Mouse (Mus musculus) liver, embryonic 13.5 days (tissue): ENCODE data around the gene Dmtf1. TPM values are rescaled to one million over a fixed set of nuclear protein-coding genes. Genes with fewer than 3 reads are reported as not detected.

Experiments
- ATAC-seq: fragments of 200-750 bp; cut with Nextera tagmentation; 2 replicates; pipeline ENCODE4 v1.8.0; 2017; ENCODE audit warnings: low read depth, mild to moderate bottlenecking, moderate number of reproducible peaks, moderate library complexity
- DNase-seq: peaks from one replicate; pipeline ENCODE4 v3.0.0; 2022
- H3K27ac ChIP-seq: fragments of 300-500 bp; sonication (generic); 2 replicates; pipeline ENCODE4 v1.5.1; 2015; ENCODE audit warnings: moderate library complexity, mild to moderate bottlenecking, inconsistent platforms
- H3K27me3 ChIP-seq: fragments of 300-500 bp; sonication (generic); 2 replicates; pipeline ENCODE4 v1.6.1; 2015; ENCODE audit warnings: mild to moderate bottlenecking, inconsistent platforms
- H3K36me3 ChIP-seq: fragments of 300-500 bp; sonication (generic); 2 replicates; pipeline ENCODE4 v1.6.1; 2015; ENCODE audit warnings: mild to moderate bottlenecking, inconsistent platforms
- H3K4me1 ChIP-seq: fragments of 300-500 bp; sonication (generic); replicated peaks from 2 replicates; pipeline ENCODE4 v1.6.1; 2015; ENCODE audit warnings: inconsistent platforms
- H3K4me2 ChIP-seq: fragments of 300-500 bp; sonication (generic); 2 replicates; pipeline ENCODE4 v1.6.1; 2015; ENCODE audit warnings: inconsistent platforms, mild to moderate bottlenecking, moderate library complexity
- H3K4me3 ChIP-seq: fragments of 300-500 bp; sonication (generic); replicated peaks from 2 replicates; pipeline ENCODE4 v1.5.1; 2015; ENCODE audit warnings: mild to moderate bottlenecking, inconsistent platforms
- H3K9ac ChIP-seq: fragments of 300-500 bp; sonication (generic); 2 replicates; pipeline ENCODE4 v1.6.1; 2015; ENCODE audit warnings: mild to moderate bottlenecking, inconsistent platforms
- H3K9me3 ChIP-seq: fragments of 300-500 bp; sonication (generic); replicated peaks from 2 replicates; pipeline ENCODE4 v1.6.1; 2016; ENCODE audit warnings: inconsistent platforms
- WGBS: fragments of 180-500 bp; shearing (Covaris S2); methylation state at CpG from one replicate; pipeline ENCODE4 v1.1.7; 2015; ENCODE audit not compliant: insufficient replicate concordance; 5-methylcytosine and 5-hydroxymethylcytosine counted together
- polyA plus RNA-seq: library from polyadenylated mRNA; unstranded; fragments of >200 nt; fragmentation: Nextera tagmentation; extraction: Ambion mirVana; gene quantifications from 2 replicates; pipeline ENCODE4 v1.2.1, GENCODE M21; 2015

Gene Dmtf1
- polyA plus RNA-seq, 1 experiment from 2014 or later, result 11.4 TPM

DNA sequence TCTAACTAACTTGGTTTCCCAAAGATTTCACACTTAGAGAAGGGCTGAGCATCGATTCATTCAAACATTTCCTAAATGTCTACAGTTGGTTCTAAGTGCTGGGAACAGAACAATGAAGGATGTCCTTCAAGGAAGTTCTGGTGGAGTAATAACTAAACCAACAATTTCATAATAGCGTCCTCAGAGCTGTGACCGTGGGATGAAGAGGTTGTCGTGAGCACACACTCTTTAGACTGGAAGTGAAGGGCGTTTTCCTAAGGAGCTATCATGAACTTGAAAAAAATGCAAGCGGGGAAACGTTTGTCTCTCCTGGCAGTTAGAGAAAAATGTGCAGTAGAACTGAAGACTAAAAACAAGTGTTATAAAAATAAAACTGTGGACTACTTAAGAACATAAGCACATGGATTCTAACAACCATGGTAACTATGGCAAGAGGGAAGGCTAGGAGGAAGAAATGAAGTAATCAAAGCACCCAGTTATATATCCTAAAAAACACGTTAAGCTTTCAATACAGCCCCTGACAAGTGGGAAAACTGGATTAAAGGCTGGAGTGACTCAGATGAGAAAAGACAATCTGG is 12.2 kb downstream of the Dmtf1 start:
- Histone ChIP-seq H3K36me3 (peaks cover 36% of the 10 kb centered on the region), H3K9ac (no peak overlapping the region), H3K4me1 (no peaks in the 10 kb centered on the region), H3K27ac (no peak overlapping the region), H3K4me2 (no peak overlapping the region), H3K9me3 (no peaks in the 10 kb centered on the region), H3K27me3 (no peaks in the 10 kb centered on the region), H3K4me3 (no peak overlapping the region)
- DNase-seq, result no peak
- no peak for ATAC-seq
- WGBS, result 82% methylated on average over 8 of the region's 8 CpGs

DNA sequence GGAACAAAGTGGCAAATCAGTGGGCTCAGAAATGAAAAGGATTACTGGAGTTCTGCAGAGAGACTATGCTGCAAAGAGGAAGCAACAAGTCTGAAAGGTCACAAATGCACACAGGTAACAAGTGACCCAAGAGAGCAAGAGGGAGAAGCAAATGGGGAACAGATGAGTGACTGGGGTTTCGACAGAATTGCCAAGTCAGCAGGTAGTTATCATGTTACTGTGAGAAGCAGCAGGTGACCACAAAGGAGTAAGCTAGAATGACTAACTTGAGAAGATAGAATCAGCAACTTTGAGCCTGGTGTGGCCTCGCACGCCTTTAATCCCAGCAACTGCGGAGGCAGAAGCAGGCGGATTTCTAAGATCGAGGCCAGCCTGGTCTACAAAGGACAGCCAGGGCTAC is 19.2 kb downstream of the Dmtf1 start:
- ATAC-seq, result no peak

DNA sequence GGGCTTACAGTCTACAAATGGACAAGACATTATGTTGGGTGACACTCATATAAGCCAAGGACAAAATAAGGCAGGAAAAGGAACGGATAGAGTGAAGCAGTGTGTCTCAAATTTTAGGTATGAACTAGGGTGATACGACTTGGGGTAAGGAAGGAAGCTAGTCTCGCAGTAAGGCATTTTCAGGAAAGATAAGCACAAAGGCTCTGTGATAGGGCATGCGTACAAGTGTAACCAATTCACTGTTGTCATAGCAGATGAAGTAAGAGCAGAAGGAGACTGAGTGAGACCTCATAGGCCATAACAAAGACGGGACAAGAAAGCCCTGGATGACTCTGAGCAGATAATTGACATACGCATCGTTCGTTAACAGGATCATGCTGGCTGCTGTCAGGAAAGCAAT is 20.9 kb downstream of the Dmtf1 start:
- WGBS, result 44% methylated on average over 8 of the region's 8 CpGs
- DNase-seq, result no peak
- H3K4me1 ChIP-seq, result no peaks in the 10 kb centered on the region
- no peak overlapping the region for H3K27ac ChIP-seq
- peak; percentile 54 for ATAC-seq
- H3K4me3 ChIP-seq, result no peak overlapping the region
- H3K4me2 ChIP-seq, result no peak overlapping the region
- H3K36me3 ChIP-seq, result peaks cover 46% of the 10 kb centered on the region
- no peaks in the 10 kb centered on the region for H3K9me3 ChIP-seq
- H3K9ac ChIP-seq, result no peak overlapping the region
- no peaks in the 10 kb centered on the region for H3K27me3 ChIP-seq

More for the DNA sequence above, 19.2 kb downstream of the Dmtf1 start:
- Histone ChIP-seq H3K4me3 (no peak overlapping the region), H3K27ac (no peak overlapping the region), H3K27me3 (no peaks in the 10 kb centered on the region), H3K9ac (no peak overlapping the region), H3K4me2 (no peak overlapping the region), H3K4me1 (no peaks in the 10 kb centered on the region), H3K36me3 (peaks cover 36% of the 10 kb centered on the region), H3K9me3 (no peaks in the 10 kb centered on the region)
- WGBS, result 66% methylated on average over 6 of the region's 6 CpGs
- no peak for DNase-seq

DNA sequence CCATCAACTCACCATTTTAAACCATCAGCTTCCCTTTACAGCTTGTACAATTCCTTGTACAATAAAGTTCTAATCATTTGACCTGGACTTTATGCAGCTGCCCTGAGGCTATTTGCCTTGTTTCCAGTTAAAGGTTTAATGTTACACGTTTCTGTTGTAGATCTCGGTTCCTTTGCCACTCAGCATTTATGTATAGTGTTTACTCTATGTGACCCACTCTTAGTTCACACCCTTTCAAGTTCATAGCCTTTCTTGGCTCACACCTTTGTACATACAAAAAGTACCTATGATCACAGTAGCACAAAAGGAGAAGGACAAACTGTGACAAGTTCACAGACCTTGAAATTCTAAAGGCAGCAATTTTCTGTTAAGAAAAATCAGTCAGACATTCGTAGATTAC is 26.0 kb downstream of the Dmtf1 start:
- Histone ChIP-seq H3K4me2 (no peak overlapping the region), H3K36me3 (peaks cover 44% of the 10 kb centered on the region), H3K9me3 (no peaks in the 10 kb centered on the region), H3K27me3 (no peaks in the 10 kb centered on the region), H3K4me3 (no peak overlapping the region), H3K4me1 (no peaks in the 10 kb centered on the region), H3K9ac (no peak overlapping the region), H3K27ac (no peak overlapping the region)
- WGBS, result 70% methylated on average over 3 of the region's 3 CpGs
- no peak for DNase-seq
- no peak for ATAC-seq

DNA sequence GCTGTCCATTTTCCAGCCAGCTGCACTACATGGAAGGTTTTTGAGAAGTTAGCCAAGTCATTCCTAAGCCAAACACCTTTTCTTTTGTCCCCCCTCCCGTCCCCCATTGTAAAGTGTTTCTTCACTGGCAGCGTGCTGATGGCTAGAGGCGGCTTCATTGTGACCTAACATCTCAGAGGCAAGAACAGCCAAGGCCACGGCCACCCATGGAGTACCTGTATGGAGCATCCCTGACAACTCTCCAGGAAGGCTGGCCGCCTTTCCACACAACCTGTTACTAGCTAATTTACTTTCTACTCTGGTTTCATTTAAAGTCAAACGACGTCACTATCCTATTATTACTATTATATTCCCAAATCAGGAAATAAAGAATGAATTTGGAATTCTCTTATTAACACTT is 29.8 kb downstream of the Dmtf1 start:
- Histone ChIP-seq H3K4me3 (no peak overlapping the region), H3K27me3 (no peaks in the 10 kb centered on the region), H3K27ac (no peak overlapping the region), H3K4me1 (no peaks in the 10 kb centered on the region), H3K36me3 (peaks cover 54% of the 10 kb centered on the region), H3K9me3 (no peaks in the 10 kb centered on the region), H3K9ac (no peak overlapping the region), H3K4me2 (no peak overlapping the region)
- DNase-seq (no peak), ATAC-seq (no peak)
- 88% methylated on average over 7 of the region's 7 CpGs for WGBS

DNA sequence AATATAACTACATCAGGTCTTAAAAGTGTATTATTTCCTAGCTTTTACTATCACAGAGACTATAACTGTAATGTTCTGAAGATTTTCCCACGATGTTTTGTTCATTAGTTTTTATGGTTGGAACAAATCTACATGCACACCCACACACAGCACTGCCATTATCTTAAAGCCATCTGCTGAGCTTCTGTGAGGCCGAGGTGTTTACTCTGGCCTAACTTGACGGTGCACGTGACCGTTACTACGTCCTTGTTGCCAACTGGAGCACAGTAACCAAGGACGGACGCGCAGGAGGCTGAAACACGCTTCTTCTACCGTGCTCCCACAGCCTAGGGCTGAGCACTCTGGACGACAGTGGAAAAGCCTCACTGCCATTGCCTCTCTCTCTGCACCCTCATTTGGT is 33.0 kb downstream of the Dmtf1 start:
- ATAC-seq (no peak), DNase-seq (no peak)
- WGBS, result 85% methylated on average over 12 of the region's 12 CpGs
- H3K9ac ChIP-seq, result no peak overlapping the region
- no peaks in the 10 kb centered on the region for H3K4me1 ChIP-seq
- no peak overlapping the region for H3K4me3 ChIP-seq
- no peak overlapping the region for H3K4me2 ChIP-seq
- no peaks in the 10 kb centered on the region for H3K9me3 ChIP-seq
- H3K36me3 ChIP-seq, result peaks cover 61% of the 10 kb centered on the region
- H3K27me3 ChIP-seq, result no peaks in the 10 kb centered on the region
- no peak overlapping the region for H3K27ac ChIP-seq

DNA sequence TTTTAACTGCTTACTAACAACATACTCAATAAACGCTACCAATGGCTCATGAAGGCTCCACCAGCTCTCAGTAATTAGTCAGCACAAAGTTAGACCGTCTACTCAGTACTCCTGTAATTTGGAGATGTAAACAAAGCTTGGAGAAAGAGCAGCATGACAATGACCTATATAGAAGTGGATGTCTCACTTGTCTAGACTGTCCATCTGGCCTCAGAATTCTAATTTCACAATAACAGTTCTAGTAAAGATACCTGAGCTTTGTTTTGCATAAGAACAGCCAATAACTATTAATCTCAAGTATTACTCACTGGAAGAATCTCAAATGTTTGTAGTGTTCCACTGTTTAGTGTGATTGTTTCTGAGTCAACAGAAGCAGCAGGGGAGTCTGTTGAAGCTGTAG is 37.4 kb downstream of the Dmtf1 start:
- H3K27ac ChIP-seq, result no peak overlapping the region
- WGBS, result 86% methylated on average over 2 of the region's 2 CpGs
- no peak overlapping the region for H3K4me3 ChIP-seq
- DNase-seq (no peak), ATAC-seq (no peak)
- no peak overlapping the region for H3K9ac ChIP-seq
- H3K36me3 ChIP-seq, result peaks cover 78% of the 10 kb centered on the region
- H3K4me1 ChIP-seq, result no peaks in the 10 kb centered on the region
- H3K9me3 ChIP-seq, result no peaks in the 10 kb centered on the region
- H3K27me3 ChIP-seq, result no peaks in the 10 kb centered on the region
- H3K4me2 ChIP-seq, result no peak overlapping the region

DNA sequence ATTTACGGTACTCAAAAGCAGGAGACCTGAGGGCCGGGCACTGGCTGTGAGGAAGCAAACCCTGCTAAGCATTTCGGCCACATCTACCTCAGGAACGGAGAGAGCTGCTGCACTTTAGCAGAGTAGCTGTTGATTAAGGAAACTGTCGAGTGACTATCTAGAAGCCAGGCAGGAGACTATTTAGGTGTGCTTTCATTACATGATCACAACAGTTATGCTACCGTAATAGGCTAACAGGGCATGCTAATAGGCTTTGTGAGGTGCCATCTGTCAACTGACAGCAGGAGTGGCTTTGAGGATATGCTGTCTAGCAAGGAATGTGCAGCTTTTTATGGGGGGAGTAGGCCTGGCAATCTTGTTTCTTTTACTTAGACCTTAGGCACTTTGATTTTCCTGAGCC is 47.4 kb downstream of the Dmtf1 start:
- no peak overlapping the region for H3K9ac ChIP-seq
- no peak overlapping the region for H3K27ac ChIP-seq
- DNase-seq (no peak), ATAC-seq (no peak)
- no peaks in the 10 kb centered on the region for H3K9me3 ChIP-seq
- H3K4me3 ChIP-seq, result no peak overlapping the region
- H3K27me3 ChIP-seq, result no peaks in the 10 kb centered on the region
- H3K36me3 ChIP-seq, result peaks cover 18% of the 10 kb centered on the region
- WGBS, result 45% methylated on average over 6 of the region's 6 CpGs
- H3K4me2 ChIP-seq, result no peak overlapping the region
- no peaks in the 10 kb centered on the region for H3K4me1 ChIP-seq

DNA sequence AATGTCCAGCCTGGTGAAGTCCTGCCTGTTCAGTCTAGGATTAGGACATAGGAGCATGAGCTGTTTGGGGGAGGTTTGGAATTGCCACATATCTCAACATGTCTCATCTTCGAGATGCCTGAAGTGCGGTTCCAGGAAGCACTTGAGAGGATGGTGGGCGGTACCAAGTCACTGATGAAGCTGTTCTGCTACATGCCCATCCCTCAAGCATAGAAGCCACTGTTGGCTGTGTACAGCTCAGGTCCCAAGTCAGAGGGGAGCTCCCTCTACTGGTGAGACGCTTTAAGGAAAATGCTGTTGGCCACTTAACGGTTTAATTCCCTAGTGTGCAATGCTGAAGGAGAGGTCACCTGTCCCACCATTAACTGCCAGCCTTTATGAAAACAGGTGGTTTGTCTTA is 49.8 kb downstream of the Dmtf1 start:
- ATAC-seq (peak; percentile 42; the same call in 1 of the 2 replicates), DNase-seq (peak; percentile 6)
- H3K27ac ChIP-seq, result no peak overlapping the region
- 11% methylated on average over 5 of the region's 5 CpGs for WGBS
- H3K27me3 ChIP-seq, result no peaks in the 10 kb centered on the region
- H3K4me2 ChIP-seq, result no peak overlapping the region
- peaks cover 4% of the 10 kb centered on the region; the same call in 1 of the 2 replicates for H3K36me3 ChIP-seq
- no peaks in the 10 kb centered on the region for H3K9me3 ChIP-seq
- H3K4me1 ChIP-seq, result peaks cover 5% of the 10 kb centered on the region; the same call in 1 of the 2 replicates
- H3K4me3 ChIP-seq, result no peak overlapping the region
- no peak overlapping the region for H3K9ac ChIP-seq

DNA sequence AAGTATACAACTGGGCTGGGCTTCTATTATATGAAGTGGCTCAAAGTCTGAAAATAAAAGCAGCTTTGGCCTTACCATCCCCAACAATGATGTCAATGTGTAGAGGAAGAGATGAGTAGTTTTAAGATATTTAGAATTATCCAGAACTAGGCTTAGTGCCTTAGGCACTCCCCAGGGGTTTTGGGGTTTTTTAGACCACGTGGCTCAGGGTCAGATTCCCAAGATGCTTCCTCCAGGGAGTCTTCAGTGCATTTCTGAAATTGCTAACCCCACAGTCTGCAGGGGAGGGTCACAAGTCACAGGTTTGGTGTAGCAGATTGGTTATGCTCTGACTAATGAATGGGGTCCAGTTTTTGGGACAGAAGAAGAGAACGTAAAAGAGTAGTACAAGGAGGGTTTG is 50.3 kb downstream of the Dmtf1 start:
- Histone ChIP-seq H3K36me3 (0 out of 2 replicates have a peak, but pooled peaks cover under 1% of the 10 kb centered on the region), H3K27me3 (no peaks in the 10 kb centered on the region), H3K27ac (no peak overlapping the region), H3K4me1 (peaks cover 6% of the 10 kb centered on the region; the same call in 1 of the 2 replicates), H3K9me3 (no peaks in the 10 kb centered on the region), H3K4me3 (no peak overlapping the region), H3K4me2 (no peak overlapping the region), H3K9ac (no peak overlapping the region)
- ATAC-seq (no peak), DNase-seq (no peak)
- WGBS, result 46% methylated on average over 2 of the region's 2 CpGs

DNA sequence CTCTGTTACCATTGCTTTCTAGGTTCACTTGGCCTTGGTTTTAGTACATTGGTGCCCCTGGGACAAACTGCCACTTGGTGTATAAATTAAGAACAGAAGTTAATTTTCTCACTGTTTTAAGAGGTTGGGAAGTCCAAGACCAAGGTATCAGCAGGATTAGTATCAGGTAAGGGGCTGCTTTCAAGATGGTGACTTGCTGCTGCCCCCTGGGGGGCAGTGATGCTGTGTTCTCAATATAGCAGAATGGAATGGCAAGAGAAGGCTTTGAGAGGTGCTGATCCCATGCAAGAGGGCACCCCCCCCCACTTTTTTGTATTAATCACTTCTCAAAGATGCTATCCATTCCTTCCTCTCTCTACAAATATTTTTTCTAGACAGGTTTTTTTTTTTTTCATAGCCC is 52.0 kb downstream of the Dmtf1 start:
- Histone ChIP-seq H3K27ac (no peak overlapping the region), H3K4me3 (no peak overlapping the region), H3K9me3 (no peaks in the 10 kb centered on the region), H3K27me3 (no peaks in the 10 kb centered on the region), H3K4me1 (peaks cover 6% of the 10 kb centered on the region; the same call in 1 of the 2 replicates), H3K9ac (no peak overlapping the region), H3K4me2 (no peak overlapping the region), H3K36me3 (no peaks in the 10 kb centered on the region)
- ATAC-seq (no peak), DNase-seq (no peak)

DNA sequence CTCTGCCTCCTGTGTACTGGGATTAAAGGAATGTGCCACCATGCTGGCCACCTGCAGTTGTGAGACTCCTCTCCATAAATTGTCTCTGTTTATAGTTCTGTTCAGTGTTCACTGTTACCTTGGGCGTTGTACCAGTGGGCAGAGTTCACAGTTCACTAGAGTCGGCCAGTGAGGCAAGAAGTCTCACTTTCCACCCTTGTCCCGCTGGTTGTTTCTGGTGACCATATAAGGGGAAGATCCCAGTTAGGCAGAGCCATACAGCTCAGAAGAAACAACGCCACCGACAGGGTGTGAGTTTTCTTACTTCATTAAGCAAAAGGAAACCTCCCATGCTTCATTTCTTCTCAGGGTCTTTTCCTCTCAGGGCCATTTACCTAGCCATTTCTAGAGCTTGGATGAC is 53.1 kb downstream of the Dmtf1 start:
- no peak overlapping the region for H3K4me3 ChIP-seq
- peaks cover 1% of the 10 kb centered on the region for H3K27me3 ChIP-seq
- ATAC-seq, result no peak
- WGBS, result 65% methylated on average over 5 of the region's 5 CpGs
- H3K9ac ChIP-seq, result no peak overlapping the region
- no peak for DNase-seq
- H3K4me2 ChIP-seq, result no peak overlapping the region
- no peaks in the 10 kb centered on the region for H3K36me3 ChIP-seq
- no peaks in the 10 kb centered on the region for H3K9me3 ChIP-seq
- H3K4me1 ChIP-seq, result peaks cover 6% of the 10 kb centered on the region; the same call in 1 of the 2 replicates
- H3K27ac ChIP-seq, result no peak overlapping the region
